ENCODE assay signal across 8 mouse cellular contexts in the genomic region with DNA sequence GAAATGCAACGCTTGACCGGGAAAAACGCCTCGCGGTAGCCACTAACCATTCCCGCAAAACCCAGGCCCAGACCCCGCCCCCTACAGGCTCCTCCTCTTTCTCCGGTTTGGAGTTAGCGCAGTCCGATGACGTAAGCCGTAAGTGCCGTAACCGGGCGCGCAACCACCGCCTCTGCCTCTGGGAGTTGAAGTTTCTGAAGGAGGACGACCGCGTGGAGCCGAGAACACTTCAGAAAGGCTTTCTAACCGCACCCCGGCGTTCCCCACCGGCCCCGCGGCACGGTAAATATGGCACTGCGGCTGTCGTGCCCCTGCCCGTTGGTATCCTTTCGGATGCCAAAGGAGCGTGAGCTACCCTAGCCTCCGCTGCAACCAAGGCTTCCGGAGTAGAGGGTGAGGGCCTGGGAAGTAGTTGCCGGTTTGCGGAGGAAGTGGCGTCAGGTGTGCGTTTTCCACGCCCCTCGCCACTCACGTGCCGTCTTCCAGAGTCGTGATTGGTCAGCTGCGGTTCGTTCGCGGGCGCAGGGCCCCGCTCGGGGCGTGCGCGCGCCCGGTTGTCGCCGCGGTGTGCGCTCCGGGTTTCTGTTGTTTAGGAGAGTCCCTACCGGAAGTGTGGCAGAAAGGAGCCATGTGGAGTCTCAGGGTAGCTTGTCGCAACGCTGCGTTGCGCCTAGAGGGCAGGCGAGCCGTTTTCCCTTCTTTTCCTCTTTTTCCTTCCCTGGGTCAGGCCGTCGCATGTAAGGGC. TPM values are rescaled to one million over a fixed set of nuclear protein-coding genes. Genes with fewer than 3 reads are reported as not detected.
DNase-seq lines count a peak whose midpoint lies in the region; ATAC-seq lines count a peak whose summit lies in the region.

A gene (plus strand): TSS at position 134 of the 745 bp plus-strand sequence.

- peak within 1 kb of the TSS; percentile 89 for H3K4me2 ChIP-seq in hindbrain, embryonic 14.5 days (replicated peaks)

- H3K9ac ChIP-seq in hindbrain, embryonic 14.5 days: peak within 1 kb of the TSS; percentile 80

- no peaks in the 10 kb centered on the region for H3K27me3 ChIP-seq in hindbrain, embryonic 14.5 days (ENCODE audit: control insufficient read depth, insufficient read depth, low read length)

- DNase-seq in R1 (ENCODE audit: low read depth, low spot score): peak; percentile 97
- peak; percentile 99 for DNase-seq in cerebellum, postnatal 25 days
- DNase-seq in frontal cortex, postnatal 25 days (ENCODE audit: low spot score in 2 of 2): peak; percentile 96 to 98
- peak; percentile 98 for DNase-seq in hindbrain, embryonic 14.5 days (ENCODE audit: low spot score)
- peak; percentile 97 for DNase-seq in layer of hippocampus, postnatal 36 days
- peak; percentile 100 for DNase-seq in lung, postnatal 36 days
- peak; percentile 99 for DNase-seq in retina, postnatal 1 day
- peak; percentile 97 for DNase-seq in urinary bladder, adult 18-20 months (ENCODE audit: low spot score in 2 of 2)

- H3K36me3 ChIP-seq in hindbrain, embryonic 14.5 days (replicated peaks; ENCODE audit: control insufficient read depth, insufficient read depth): no peaks in the 10 kb centered on the region

- H3K4me3 ChIP-seq in hindbrain, embryonic 14.5 days (replicated peaks; ENCODE audit: low read length): peak within 1 kb of the TSS; percentile 41

- H3K27ac ChIP-seq in hindbrain, embryonic 14.5 days: peak within 1 kb of the TSS; percentile 92

- no peaks in the 10 kb centered on the region for H3K9me3 ChIP-seq in hindbrain, embryonic 14.5 days (ENCODE audit: control insufficient read depth, low read length)

- peaks cover 6% of the 10 kb centered on the region; the same call in 1 of the 2 replicates for H3K4me1 ChIP-seq in hindbrain, embryonic 14.5 days (replicated peaks; ENCODE audit: control insufficient read depth, insufficient read depth, low read length)

- under 1% methylated on average over 70 of the region's 70 CpGs for WGBS in hindbrain, embryonic 14.5 days

- peak; percentile 99 for ATAC-seq in hindbrain, embryonic 14.5 days (ENCODE audit: low FRiP score)

RNA-seq across cellular contexts. Expression of the gene that starts here (rescaled TPM):
- 7.7 and 9.5 TPM in 2 replicates for polyA plus RNA-seq in hindbrain, embryonic 14.5 days (2014; fragmentation: Nextera tagmentation; extraction: Ambion mirVana)
- total RNA-seq in layer of hippocampus, postnatal 36 days (2021): 1 to 10 TPM; 3.9 to 5.1 TPM

Comparison
In these comparisons a context has a peak if more than half of its experiments do, and no peak if none do; other contexts are left out.
1. Peak in every context shown above with its lines: DNase-seq, ATAC-seq, H3K4me3 ChIP-seq and H3K27ac ChIP-seq.